Mouse (Mus musculus): ENCODE data around the gene Peli2.

DNA sequence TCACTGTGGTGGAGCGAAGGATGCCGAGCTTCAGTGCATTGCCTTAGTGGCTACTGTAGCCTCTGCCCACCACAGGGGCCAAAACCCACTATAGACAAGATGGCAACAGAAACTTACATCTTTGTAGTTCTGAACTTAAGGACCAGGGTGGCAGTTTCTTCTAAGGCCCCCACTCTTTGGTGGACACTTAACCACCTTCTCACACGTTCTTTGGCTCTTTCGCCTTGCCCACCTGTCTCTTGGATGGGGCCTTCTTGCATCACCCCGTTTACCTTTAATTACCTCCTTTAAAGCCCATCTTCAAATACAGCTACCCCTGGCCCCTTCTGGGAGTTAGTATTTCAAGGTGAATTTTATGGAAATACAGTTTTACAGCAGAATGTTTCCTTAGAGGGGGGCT lies 8.1 kb downstream of the Peli2 start:
- TF ChIP-seq MAFK (IDR thresholded peaks at IDR 0.05; ENCODE audit: insufficient read depth, low read depth, low read length), result no peak
- TF ChIP-seq ZC3H11A (IDR thresholded peaks at IDR 0.05; ENCODE audit: borderline replicate concordance, low read depth, low read length), result no peak
- TF ChIP-seq ZNF384 (IDR thresholded peaks at IDR 0.05; ENCODE audit: low read depth, low read length), result no peak

All from ES-E14 (cell line).